Mouse (Mus musculus) gonadal fat pad, adult 2 months (tissue): Measurements from ENCODE around the gene Nbr1. TPM values are rescaled to one million over a fixed set of nuclear protein-coding genes. Genes with fewer than 3 reads are reported as not detected.
"Not testable (repeated sequence)": the region's sequence is repeated elsewhere in the genome, so short reads cannot be mapped to it uniquely, and the experiment has no call there.

ENCODE experiments used
- DNase-seq: peaks from one replicate; pipeline ENCODE4 v3.0.0-alpha.2; 2012; ENCODE audit warnings: low read depth
- polyA plus RNA-seq: library from polyadenylated mRNA; depleted of rRNA; stranded (reverse); fragments of >200 nt; gene quantifications from 2 replicates; pipeline ENCODE4 v1.2.3, GENCODE M21; 2012

The Nbr1 gene
- polyA plus RNA-seq, 1 experiment: 109 TPM

DNA sequence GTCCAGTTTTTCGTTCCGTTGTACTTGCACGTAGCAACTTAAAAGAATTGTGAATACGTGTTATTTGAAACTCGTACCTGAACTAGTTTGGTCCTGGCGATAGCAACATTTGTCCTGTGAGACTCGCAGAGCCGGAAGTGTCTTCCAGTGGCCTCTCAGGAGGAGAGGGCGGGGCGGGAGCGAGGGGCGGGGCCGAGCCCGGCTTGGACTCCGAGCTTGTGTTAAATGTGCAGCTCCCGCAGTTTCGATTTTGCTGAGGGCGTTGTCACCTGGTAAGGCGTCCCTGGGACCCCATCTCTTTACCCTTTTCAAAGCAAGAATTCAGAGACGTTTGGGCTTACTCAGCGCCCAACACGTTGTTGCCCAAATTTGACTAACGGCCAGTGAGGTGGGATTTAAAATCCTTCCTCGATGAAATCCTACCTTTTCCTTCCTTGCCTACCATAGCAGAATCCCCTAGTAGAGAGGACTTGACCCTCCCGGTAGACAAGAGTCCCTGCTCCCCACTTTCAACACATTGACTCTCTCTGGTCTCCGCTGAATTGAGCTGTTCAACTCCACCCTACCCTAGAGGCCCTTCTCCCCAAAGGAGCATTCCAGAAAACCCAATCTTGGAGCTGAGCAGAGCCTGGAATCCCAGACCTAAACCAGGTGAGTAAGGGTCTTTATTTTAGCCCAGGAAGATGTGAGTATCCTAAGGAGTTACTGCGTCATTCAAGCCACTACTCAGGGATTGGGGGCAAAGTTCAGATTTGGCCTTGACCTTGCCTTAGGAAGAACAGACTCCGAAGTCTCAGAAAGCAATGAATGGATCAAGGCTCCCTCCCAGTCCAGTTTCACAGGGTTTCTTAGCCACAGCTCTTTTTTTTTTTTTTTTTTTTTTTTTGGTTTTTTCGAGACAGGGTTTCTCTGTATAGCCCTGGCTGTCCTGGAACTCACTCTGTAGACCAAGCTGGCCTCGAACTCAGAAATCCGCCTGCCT, 30.4 kb downstream of the Nbr1 start, which contains the start of gene Tmem106a:
Gene Tmem106a, plus strand, starts transcription at position 189 of the 982 bp plus-strand sequence.
- DNase-seq: no peak

DNA sequence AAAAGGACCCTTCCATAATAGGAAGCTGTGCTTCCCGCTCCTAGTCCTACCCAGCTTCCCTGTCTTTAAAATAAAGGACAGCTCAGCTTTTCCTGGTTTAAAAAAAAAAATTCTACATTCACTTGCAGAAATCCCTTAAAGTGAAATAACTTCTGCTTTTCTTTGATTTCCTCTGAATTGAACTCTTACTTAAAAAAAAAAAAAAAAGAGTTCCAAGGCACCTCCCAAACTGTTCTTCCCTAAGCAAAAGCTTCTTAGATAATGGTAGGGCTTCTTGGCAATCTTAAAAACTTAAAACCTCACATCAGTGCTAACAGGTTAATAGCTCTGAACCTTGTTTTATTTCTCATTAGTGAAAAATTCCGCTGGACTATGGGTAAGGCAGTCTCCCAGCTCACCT, 31.3 kb downstream of the Nbr1 start:
- no peak for DNase-seq

DNA sequence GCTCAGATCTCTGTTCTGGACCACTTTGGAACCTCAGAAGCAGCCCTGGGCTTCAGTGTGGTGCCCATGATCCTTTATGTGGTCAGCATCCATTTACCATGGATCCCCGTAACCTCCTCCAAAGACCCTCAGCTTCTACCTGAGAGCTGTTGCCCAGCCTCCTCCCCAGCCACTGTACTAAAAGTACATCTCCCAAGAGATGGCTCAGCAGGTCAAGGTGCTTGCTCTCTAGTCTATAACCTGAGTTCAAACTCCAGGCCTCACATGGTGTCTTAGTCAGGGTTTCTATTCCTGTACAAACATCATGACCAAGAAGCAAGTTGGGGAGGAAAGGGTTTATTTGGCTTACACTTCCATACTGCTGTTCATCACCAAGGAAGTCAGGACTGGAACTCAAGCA, 33.1 kb downstream of the Nbr1 start:
- not testable (repeated sequence) for DNase-seq

- DNase-seq: no peak
Observed at GRCm38 (mm10) chr11:101585805-101586204, 33.9 kb downstream of the Nbr1 start.

DNA sequence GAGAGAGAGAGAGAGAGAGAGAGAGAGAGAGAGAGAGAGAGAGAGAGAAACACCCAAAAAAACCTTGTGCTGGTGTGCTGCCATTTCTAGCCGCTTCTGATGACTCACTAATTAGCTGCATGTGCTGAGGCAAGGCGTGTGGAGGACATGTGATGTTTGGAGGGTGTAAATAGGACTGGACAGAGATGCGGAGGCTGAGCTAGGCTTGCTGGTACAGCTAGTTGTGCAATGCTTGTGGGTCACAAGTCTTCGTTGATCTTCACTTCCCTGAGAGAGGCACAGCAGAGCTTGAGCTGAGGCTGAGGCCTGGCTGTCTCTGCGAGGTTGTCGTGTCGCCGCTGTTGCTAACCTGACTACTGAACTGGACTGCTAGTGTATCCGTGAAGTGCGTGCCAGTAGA, 35.7 kb downstream of the Nbr1 start:
- DNase-seq: peak; percentile 40

DNA sequence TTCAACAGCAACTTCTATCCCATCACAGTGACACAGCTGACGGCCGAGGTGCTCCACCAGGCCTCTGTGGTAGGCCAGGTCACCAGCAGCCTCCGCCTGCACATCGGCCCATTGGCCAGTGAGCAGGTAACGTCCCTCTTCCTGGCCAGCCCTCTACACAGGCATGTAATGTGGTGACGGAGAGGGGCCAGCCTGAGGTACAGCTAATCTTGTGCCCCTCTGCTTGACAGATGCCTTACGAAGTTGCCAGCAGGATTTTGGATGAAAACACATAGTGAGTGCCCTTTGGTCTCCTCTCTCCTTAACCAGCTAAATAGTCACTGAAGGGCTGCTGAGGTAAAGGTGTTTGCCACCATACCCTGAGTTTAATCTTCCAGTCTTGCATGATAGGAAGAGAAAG, 36.9 kb downstream of the Nbr1 start:
- no peak for DNase-seq

- DNase-seq: no peak
Observed at GRCm38 (mm10) chr11:101589444-101589843, 37.5 kb downstream of the Nbr1 start.

DNA sequence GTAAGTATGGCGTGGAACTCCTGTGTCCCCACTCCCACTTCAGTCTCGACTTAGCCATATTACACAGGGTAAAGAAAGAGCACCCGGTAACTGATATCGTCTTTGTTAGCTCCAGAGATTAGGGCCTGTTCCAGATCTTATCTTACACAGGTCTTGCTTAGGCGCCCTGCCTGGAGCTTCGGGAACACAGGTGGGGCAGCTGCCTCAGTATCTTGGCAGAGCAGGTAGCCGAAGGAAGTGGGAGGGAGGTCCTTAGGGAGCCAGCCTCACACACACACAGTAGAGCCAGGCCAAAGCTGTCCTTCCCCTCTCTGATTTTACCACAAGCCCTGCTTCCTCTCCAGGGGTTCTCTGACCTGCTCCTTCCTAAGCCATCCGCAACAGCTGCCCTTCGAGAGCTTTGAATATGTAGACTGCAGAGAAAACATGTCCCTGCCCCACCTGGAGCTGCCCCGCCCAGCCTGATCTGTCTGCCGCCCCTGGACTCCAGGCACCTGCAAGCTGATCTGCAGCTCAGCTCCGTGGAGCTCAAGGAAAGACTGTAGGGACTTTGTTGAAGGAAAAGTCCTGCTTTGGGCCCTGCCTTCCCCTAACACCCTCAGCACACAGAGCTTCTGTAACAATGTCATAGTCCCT, 38.2 kb downstream of the Nbr1 start:
- DNase-seq: no peak

GRCm38 (mm10) chr11:101599156-101599555, 47.2 kb downstream of the Nbr1 start, which contains the start of gene Gm11634:
TSS of gene Gm11634 (minus strand) at chr11:101599256.
- DNase-seq: no peak

DNA sequence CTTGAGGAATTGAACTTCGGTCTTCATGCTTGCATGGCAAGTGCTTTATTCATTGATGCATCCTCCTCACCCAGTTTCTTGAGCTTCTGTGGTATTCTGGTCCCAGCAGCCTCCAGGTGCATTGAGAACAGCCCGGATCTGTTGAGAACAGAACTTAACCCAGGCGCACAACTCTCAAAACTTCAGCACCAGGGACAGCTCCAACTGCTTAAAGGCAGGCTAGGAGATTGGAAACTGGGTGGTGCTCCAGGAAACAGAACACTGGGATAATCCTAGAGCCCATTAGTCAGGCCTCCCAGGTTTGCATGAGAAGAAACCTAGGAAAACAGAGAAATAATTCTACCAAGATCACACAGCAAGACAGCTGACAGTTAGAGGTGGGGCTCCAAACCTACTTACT, 50.5 kb downstream of the Nbr1 start:
- DNase-seq: no peak

DNA sequence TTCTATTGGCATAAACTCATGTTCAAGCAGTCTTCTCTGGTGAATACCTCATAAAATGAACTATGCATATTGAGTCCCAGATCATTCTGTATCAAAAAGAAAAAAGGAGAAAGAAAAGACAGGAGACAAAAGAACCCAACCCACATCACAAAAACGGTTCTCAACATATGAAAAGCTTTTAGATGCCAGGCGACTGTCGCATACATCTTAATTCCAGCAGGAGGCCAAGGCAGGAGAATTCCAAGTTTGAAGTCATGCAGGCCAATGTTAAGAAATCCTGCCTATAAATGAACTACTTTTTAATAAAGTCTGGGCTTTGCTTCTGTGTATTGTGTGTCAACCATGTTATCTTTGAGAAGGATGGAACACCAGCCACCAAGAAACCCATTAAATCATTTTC, 52.2 kb downstream of the Nbr1 start:
- no peak for DNase-seq

DNA sequence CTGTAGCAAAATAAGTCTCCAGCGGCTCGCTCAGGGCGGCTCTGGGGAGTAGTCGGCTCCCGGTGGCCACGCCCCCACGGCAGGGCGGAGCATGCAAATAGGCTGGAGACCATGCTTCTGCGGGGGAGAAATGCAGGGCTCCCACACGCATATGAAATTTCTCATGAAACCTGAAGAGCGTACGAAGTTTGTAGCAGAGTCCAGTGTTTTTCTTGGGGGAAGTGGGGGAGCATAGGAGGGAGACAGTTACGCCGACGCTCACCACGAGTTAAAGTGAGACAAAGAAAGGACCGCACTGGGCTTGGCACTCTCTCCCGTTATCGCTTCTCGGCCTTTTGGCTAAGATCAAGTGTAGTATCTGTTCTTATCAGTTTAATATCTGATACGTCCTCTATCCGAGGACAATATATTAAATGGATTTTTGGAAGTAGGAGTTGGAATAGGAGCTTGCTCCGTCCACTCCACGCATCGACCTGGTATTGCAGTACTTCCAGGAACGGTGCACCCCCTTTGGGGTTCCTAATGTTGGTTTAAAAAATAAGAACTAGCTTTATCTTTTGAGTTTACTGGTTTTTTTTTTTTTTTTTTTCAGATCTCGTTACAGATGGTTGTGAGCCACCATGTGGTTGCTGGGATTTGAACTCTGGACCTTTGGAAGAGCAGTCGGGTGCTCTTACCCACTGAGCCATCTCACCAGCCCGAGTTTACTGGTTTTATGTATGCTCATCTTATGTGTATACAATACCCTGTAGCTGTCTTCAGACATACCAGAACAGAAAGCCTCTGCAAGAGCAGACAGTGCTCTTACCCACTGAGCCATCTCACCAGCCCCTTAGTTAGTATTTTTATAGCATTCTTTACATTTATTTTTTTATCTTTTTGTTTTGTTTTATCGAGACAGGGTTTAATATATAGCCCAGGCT, 52.8 kb downstream of the Nbr1 start:
- DNase-seq: not testable (repeated sequence)

- DNase-seq: not testable (repeated sequence)
Observed at GRCm38 (mm10) chr11:101607134-101607533, 55.2 kb downstream of the Nbr1 start.

DNA sequence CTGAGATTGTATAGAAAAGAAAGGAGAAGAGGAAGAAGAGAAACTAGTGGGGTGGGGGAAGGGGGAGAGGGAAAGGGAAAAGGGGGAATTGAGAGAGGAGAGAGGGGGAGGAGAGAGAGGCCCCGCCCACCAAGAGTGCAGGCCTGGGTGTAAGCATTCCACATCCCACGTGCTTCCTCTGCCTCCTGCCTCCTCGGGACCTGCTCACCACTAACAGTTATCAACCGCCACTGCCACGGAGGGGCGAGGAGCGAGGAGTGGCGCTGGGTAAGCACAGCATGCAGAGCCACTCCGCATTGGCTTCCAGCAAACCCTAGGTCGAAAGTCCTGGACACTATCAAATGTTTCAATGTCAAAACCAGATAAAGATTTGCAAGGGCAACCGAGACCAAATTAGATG, 58.5 kb downstream of the Nbr1 start:
- no peak for DNase-seq

- DNase-seq: no peak
Observed at GRCm38 (mm10) chr11:101613596-101613995, 61.6 kb downstream of the Nbr1 start.

GRCm38 (mm10) chr11:101614116-101614515, 62.2 kb downstream of the Nbr1 start:
- no peak for DNase-seq

GRCm38 (mm10) chr11:101615380-101615779, 63.4 kb downstream of the Nbr1 start:
- no peak for DNase-seq

GRCm38 (mm10) chr11:101616104-101616503, 64.2 kb downstream of the Nbr1 start:
- DNase-seq: no peak

DNA sequence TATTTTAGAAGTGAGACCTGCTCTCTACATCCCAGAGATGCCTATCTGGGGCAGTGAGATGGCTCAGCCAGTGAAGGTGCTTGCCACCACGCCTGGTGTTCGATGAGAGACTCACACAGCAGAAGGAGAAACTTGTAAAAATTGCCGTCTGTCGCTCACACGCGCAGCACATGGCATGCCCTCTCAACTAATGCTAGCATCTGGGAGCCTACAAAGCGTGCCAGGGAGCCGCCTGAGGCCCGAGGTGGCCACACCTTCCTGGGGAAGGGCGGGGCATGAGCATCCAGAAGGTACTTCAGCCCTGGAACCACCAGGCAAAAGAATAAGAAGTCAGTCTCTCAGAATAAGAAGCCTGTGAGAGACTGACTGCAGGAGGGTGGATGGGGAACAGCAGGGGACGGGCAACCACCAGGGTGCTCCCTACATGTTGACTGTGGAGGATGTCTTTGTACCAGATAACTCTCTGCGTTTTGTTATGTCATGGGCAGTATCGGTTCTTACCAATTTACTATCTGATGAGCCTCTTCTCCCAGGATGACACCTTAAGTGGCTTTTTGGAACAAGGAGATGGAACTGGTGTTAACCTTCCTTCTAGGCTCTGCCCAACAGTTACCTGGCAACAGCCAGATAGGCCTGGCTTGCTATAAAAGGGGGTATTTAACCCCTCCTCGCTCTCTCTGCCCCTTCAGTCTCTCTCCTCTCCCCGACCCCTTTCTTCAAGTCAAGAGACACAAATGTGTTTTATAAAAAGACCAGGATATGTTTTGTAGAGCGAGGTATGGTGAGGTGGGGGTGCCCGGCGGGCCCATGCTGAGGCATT, 65.2 kb downstream of the Nbr1 start:
- no peak for DNase-seq

DNA sequence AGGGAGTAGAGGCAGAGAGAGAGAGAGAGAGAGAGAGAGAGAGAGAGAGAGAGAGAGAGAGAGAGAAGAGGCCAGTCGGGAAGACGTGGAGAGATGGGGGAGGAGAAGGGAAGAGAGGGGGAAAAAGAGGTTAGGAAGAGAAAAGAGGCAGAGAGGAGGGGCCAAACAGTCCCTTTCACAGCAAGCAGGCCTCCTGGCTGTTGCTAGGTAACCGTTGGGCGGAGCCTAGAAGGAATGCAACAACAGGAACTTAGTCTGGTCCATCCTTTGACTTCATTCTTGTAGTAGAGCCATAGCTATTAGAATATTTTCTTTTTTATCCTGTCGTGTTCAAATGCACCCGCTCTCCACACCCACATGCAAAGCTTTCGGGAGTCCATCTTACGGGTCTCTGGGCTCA, 65.9 kb downstream of the Nbr1 start:
- DNase-seq: no peak

GRCm38 (mm10) chr11:101618596-101618995, 66.6 kb downstream of the Nbr1 start:
- DNase-seq: peak; percentile 59
